Mouse (Mus musculus): ENCODE data around the gene Igtp.
"Not testable (repeated sequence)": the region's sequence is repeated elsewhere in the genome, so short reads cannot be mapped to it uniquely, and the experiment has no call there.

Gene Igtp

GRCm38 (mm10) chr11:58213673-58214342 is 14.5 kb downstream of the Igtp start:
- DNase-seq (ENCODE audit: low spot score in 2 of 2), result no peak

DNA sequence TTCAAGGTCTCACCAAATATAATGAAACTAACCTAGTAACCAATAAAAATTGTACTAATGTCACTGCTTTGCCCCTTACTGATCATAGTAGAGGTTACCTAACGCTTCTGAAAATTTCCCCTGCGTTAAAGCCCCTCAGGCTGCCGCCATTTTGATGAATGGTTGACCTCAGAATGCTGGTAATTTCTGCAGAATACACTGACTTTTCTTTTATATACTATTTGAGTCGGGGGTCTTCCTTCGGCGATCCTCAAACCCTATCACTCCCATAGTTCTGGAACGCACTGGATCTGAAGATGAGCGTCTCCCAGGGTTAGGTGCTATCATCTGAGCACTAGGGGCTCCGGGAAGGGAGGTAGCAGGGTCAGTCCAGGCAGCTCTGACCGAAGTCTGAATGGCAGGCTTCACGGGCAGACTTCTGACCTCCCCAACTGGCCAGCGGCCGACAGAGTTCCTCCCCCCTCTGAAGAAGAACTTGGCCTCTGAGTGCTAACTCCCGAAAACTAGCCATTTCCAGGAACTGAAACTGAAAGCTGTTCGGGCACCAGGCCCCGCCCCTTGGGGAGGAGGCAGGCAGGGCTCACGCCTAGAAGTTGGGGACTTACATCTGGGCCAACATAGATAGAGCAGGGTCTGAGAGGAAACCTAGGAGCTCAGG is 15.2 kb downstream of the Igtp start:
- DNase-seq (ENCODE audit: low spot score in 2 of 2), result peak; percentile 77 to 79

DNA sequence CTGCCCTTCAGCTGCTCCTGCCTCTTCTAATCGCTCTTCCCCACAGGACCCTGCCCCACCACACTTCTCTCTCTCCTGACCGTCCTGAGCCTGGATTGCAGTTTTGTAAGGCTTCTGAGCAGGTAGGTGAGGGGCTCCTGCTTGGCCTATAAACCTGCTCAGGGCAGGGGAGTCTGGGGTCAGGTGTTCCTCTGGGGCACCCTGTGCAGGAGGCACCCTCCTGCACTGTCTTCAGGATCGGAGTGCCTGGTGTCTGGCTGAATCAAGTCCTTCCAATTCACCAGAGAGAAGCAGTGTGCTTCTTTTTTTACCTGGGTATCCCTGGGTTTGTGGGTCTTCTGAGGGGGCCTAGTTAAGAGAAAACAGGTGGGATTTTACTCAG is 15.7 kb downstream of the Igtp start:
- not testable (repeated sequence) for DNase-seq (ENCODE audit: low spot score in 2 of 2)

DNA sequence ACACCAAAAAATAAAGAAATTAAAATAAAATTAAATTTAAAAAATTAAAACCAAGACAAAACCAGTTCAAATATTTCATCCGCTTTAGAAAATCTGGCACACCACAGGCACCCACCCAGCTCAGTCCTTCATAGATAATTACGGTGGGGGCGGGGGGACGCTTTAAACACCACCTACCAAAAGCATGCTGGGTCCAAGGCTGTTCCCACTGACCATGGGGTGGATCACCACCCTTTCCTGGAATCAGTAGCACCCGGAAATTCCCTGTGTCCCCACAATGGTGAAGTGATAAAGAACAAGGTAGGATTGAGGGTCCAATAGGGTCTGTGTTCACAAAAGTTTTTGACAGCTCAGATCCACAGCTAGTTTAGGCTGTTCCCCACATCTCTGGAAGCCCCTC is 16.5 kb downstream of the Igtp start:
- no peak for DNase-seq (ENCODE audit: low spot score in 2 of 2)

DNA sequence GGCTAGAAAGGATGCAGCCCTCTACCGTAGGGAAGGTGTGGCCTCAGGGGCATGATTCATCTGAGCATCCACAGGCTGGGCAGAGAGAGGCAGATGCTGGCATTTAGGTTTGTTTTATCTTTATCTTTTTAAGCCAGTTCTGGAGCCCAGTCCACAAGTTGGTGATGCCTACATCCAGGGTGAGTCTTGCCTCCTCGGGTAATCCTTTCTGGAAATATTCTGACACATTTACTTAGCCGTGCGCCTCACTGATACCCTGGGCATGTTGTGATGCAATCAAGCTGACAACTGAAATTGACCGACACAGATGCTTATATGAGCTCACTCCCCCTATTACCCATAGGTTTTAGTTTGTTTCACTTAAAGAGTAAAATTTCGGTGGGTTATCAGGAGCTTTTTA is 17.5 kb downstream of the Igtp start:
- no peak for DNase-seq (ENCODE audit: low spot score in 2 of 2)

GRCm38 (mm10) chr11:58223751-58224150 is 24.4 kb downstream of the Igtp start:
- DNase-seq (ENCODE audit: low spot score in 2 of 2), result peak; percentile 38 to 43

DNA sequence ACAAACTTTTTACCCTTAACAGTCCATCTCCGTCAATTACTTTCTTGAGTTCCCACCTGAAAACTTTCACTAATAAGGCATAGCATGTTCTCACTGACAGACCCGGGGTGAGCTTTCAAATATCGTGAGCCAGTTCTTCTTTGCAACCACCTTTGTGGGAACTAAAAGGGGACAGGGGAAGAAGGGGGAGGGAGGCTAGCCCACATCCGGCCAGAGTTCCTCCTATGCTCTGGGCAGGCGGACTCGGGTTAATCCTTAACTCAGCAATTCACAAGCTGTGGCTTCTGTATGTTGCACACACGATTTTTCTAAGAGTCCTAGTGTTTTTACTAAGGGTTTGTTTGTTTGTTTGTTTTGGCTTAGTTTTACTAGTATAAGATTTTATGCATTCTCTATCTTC is 25.0 kb downstream of the Igtp start:
- peak; percentile 48 to 50 for DNase-seq (ENCODE audit: low spot score in 2 of 2)

DNA sequence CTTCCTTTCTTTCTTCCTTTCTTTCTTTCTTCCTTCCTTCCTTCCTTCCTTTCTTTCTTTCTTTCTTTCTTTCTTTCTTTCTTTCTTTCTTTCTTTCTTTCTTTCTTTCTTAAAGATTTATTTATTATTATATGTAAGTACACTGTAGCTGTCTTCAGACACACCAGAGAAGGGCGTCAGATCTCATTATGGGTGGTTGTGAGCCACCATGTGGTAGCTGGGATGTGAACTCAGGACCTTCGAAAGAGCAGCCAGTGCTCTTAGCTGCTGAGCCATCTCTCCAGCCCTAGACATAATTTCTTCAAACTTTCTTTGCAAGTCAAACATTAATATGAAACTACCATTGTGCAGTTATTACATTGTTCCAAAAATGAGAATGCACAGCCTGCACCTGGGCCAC is 25.5 kb downstream of the Igtp start:
- not testable (repeated sequence) for DNase-seq (ENCODE audit: low spot score in 2 of 2)

GRCm38 (mm10) chr11:58225655-58226054 is 26.3 kb downstream of the Igtp start:
- peak; percentile 65 to 79 for DNase-seq (ENCODE audit: low spot score in 2 of 2)

- DNase-seq (ENCODE audit: low spot score in 2 of 2), result no peak
These were observed 27.1 kb downstream of the Igtp start for GRCm38 (mm10) chr11:58226425-58226824.

DNA sequence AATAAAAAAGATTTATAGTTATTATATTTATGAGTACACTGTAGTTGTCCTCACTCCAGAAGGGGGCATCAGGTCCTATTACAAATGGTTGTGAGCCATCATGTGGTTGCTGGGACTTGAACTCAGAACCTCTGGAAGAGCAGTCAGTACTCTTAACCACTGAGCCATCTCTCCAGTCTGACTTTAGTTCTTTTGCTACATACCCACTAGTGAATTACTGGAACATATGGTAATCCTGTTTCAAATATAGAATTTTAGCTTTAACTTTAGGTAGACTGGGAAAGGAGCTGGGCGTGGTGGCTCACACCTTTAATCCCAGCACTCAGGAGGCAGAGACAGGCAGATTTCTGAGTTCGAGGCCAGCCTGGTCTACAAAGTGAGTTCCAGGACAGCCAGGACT is 28.7 kb downstream of the Igtp start:
- not testable (repeated sequence) for DNase-seq (ENCODE audit: low spot score in 2 of 2)

DNA sequence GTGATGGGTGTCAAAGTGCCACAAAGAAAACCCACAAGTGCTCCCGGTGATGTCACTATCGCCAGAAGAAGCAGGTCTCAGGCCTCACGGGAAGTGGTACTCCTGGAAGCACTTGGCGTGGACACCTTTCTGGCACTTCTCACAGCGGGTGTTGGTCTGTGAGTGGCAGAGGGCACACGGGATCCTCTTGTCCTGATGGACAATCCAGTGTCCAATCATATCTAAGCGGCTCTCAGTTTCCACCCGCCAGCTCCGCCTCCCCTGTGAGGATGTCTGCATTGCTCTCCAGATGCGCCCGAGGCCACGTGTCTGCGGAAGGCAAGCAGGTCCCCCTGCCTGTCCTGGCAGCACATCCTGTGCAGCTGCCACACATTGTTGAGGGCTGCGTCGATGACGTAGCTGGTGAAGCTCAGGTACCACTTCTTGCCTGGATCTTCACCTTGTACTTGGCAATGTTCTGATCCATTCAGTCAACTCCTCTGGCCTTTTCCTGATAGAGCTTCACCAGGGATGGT is 31.1 kb downstream of the Igtp start:
- peak; percentile 64 to 80 for DNase-seq (ENCODE audit: low spot score in 2 of 2)

GRCm38 (mm10) chr11:58231156-58231555 is 31.8 kb downstream of the Igtp start:
- DNase-seq (ENCODE audit: low spot score in 2 of 2), result no peak

DNA sequence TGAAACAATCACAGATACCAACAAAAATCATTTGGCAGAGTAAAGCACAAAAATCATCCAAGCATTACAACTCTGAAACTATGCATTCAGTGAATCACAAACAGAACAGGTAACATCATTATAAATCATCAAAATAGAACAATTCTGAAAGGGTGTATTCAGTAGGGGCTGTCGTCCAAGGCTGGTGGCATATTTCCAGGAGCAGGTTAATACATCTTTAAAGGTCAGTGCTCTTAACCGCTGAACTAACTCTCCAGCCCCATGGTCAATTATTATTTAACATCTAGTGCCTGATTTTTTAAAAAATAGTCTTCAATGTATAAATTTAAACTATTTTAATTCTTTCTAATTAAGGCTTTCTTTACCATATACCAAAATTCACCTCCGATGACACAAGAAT is 35.2 kb downstream of the Igtp start:
- not testable (repeated sequence) for DNase-seq (ENCODE audit: low spot score in 2 of 2)

GRCm38 (mm10) chr11:58235152-58235551 is 35.8 kb downstream of the Igtp start:
- peak; percentile 41 to 72 for DNase-seq (ENCODE audit: low spot score in 2 of 2)

DNA sequence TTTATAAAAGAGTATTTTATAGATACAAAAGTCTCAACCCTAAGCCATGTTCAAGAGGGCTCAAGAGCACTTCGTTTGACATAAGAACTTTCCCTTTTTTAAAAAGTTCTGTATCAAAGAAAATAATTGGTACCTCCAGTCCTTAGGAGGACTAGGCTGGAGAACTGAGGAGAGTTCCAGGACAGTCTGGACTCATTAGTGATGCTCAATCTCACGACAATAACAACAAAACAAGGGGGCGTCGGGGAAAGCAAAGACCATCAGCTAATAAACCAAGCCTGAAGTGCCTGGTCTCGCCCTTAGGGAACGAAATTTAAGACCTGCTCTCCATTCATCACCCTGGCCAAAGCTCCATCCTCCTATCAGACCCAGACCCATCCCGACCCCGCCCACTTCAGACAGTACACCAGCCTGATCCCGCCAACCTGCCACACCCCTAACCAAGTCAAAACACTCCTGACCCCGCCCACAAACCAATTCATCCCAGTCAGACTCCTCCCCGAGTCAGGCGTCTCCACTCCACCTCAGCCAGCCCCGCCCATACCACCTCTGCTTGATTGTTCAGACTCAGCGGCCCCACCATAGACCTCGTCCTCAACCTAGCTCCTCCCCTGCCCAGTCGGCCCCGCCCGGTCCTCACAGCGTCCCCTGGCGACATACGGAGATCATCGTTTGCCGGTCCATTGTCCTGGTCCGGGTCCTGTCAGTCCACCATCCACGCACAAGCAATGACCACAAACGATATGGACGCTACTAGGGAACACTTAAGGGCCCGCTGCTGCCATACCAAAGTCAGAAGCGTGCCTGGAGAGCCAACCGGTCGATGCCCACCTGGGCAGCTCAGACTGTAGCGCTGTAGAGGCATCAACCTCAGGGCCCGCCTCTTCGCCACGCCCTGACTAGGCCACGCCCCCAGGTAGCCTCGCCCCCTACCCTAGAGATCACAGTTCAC is 39.8 kb downstream of the Igtp start:
- DNase-seq (ENCODE audit: low spot score in 2 of 2), result peak; percentile 21 to 27

DNA sequence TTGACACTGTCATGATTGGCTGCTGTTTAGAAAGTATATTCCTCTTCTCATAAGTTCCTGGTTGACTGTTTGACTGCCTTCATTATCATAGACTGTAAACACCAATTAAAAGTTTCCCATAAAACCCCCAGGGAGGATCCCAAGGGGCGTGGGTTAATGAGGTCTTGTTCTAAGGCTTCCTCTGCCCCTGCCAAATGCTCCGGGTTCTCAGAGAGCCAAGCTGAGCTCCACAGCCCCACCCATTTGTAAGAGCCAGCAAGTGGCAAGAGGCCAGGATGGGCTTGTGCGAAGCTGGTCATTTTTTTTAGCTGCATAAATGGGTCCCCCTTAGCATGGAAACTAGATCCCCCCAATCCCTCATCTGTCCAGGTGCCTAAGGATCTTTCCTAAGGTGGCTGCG is 47.9 kb downstream of the Igtp start:
- DNase-seq (ENCODE audit: low spot score in 2 of 2), result no peak

DNA sequence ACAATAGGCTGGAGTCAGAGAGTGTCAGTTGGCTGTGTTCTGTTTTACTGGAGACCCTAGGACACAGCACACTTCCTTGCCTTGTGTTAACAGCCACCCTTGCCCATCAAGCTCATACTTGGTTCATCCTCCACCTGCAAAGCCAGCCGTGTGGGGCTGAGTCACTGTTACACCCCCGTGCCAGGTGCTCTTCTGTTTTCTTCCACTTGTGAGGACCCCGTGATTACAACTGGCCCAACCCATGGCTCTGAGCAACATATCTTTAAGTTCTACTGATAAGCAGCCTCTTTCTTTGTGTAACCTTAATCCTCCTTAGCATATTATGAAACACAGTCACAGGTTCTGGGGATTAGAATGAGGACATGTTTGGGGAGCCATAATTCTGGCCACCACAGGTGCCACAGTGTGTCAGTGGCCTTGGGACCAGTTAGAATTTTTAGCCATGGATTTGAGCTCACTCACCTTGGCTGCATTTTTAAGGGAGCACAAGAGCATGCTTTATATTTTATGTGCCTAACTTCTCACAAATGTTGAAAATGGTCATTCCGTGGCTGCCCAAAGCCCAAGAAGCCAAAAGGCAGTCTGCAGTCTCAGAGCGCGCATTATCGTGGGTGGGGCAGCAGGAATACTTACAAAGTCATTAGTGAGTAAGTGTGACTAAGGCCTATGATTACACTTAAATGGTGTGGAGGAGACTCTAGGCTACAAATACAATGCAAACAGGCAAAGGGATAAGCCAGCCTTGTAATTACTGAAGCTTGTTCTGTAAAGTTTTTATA is 50.0 kb downstream of the Igtp start:
- DNase-seq (ENCODE audit: low spot score in 2 of 2), result no peak

GRCm38 (mm10) chr11:58250550-58250949 is 51.2 kb downstream of the Igtp start:
- DNase-seq (ENCODE audit: low spot score in 2 of 2), result no peak

- DNase-seq (ENCODE audit: low spot score in 2 of 2), result no peak
These were observed 55.1 kb downstream of the Igtp start for GRCm38 (mm10) chr11:58254411-58254810.
